Mouse (Mus musculus) olfactory bulb, adult 2 months (tissue): ENCODE data around the gene Filip1.

Experiments
- CTCF ChIP-seq: fragments of 200-500 bp; IDR thresholded peaks from 2 replicates; pipeline ENCODE4 v1.5.1; 2012; ENCODE audit warnings: low read depth, mild to moderate bottlenecking, low read length, moderate library complexity; ENCODE audit not compliant: insufficient read depth
- POLR2A ChIP-seq: fragments of 200-500 bp; IDR thresholded peaks from 2 replicates; pipeline ENCODE4 v1.6.1; 2012; ENCODE audit warnings: mild to moderate bottlenecking, low read depth, low read length, moderate library complexity; ENCODE audit not compliant: insufficient read depth

GRCm38 (mm10) chr9:79889132-79889531 is 123.5 kb downstream of the Filip1 start:
- no peak for TF ChIP-seq POLR2A
- no peak for TF ChIP-seq CTCF
